Mouse (Mus musculus) c-Kit-negative CD71-positive TER-119-positive erythroid progenitor cells, embryonic 14.5 days (primary cell): Measurements from ENCODE around the gene Eid1.

Experiments used
- DNase-seq: peaks from one replicate; pipeline ENCODE4 v3.0.0-alpha.2; 2013; ENCODE audit warnings: low read depth, low spot score

Eid1 gene

GRCm38 (mm10) chr2:125667721-125668120 is 5.2 kb upstream of the Eid1 start:
- DNase-seq = no peak

GRCm38 (mm10) chr2:125670846-125671245 is 2.0 kb upstream of the Eid1 start:
- no peak for DNase-seq

GRCm38 (mm10) chr2:125672568-125672956 is 333 bp upstream of the Eid1 start:
- no peak for DNase-seq

- no peak for DNase-seq
Measured at GRCm38 (mm10) chr2:125681811-125682210, 8.9 kb downstream of the Eid1 start.

GRCm38 (mm10) chr2:125683895-125684294 is 11.0 kb downstream of the Eid1 start:
- DNase-seq = no peak

GRCm38 (mm10) chr2:125684559-125685440 is 11.9 kb downstream of the Eid1 start:
- DNase-seq = no peak

- no peak for DNase-seq
Measured at GRCm38 (mm10) chr2:125685441-125686150, 12.7 kb downstream of the Eid1 start.

GRCm38 (mm10) chr2:125692010-125692409 is 19.1 kb downstream of the Eid1 start:
- no peak for DNase-seq

- DNase-seq = no peak
Measured at GRCm38 (mm10) chr2:125694798-125695197, 21.9 kb downstream of the Eid1 start.

- no peak for DNase-seq
Measured at GRCm38 (mm10) chr2:125696219-125696618, 23.3 kb downstream of the Eid1 start.

- no peak for DNase-seq
Measured at GRCm38 (mm10) chr2:125701606-125702005, 28.7 kb downstream of the Eid1 start.

GRCm38 (mm10) chr2:125702851-125703250 is 30.0 kb downstream of the Eid1 start:
- no peak for DNase-seq

GRCm38 (mm10) chr2:125704907-125705631 is 32.2 kb downstream of the Eid1 start:
- DNase-seq = no peak

- DNase-seq = no peak
Measured at GRCm38 (mm10) chr2:125706510-125706921, 33.6 kb downstream of the Eid1 start.

GRCm38 (mm10) chr2:125716599-125716998 is 43.7 kb downstream of the Eid1 start:
- no peak for DNase-seq

GRCm38 (mm10) chr2:125723086-125723407 is 50.2 kb downstream of the Eid1 start:
- no peak for DNase-seq

GRCm38 (mm10) chr2:125723408-125724085 is 50.7 kb downstream of the Eid1 start:
- DNase-seq = no peak

GRCm38 (mm10) chr2:125724086-125724430 is 51.2 kb downstream of the Eid1 start, which contains the start of gene Shc4:
Gene Shc4 (minus strand): TSS chr2:125724148.
- no peak for DNase-seq
